In genomic region chr12:110850929-110851256, GRCm38 (mm10) we compare ENCODE assay signal across 8 mouse cellular contexts. TPM values are rescaled to one million over a fixed set of nuclear protein-coding genes. Genes with fewer than 3 reads are reported as not detected.
DNase-seq lines count a peak whose midpoint lies in the region; ATAC-seq and TF ChIP-seq lines count a peak whose summit lies in the region.

No protein-coding gene starts in this region.

- no peak for TF ChIP-seq EP300 in lung, postnatal 0 days (IDR thresholded peaks at IDR 0.05)

- H3K4me3 ChIP-seq in lung, postnatal 0 days (ENCODE audit: low read depth, low read length) = peak overlapping the region; percentile 82
- peak overlapping the region; percentile 89 for H3K4me3 ChIP-seq in embryonic facial prominence, embryonic 15.5 days (replicated peaks)
- H3K4me3 ChIP-seq in kidney, postnatal 0 days (replicated peaks; ENCODE audit: low read depth, low read length) = peak overlapping the region; percentile 89
- H3K4me3 ChIP-seq in neural tube, embryonic 15.5 days (replicated peaks) = peak overlapping the region; percentile 88

- H3K27ac ChIP-seq in lung, postnatal 0 days (ENCODE audit: low read length) = peak overlapping the region; percentile 86
- H3K27ac ChIP-seq in embryonic facial prominence, embryonic 15.5 days (replicated peaks) = peak overlapping the region; percentile 84
- H3K27ac ChIP-seq in kidney, postnatal 0 days = peak overlapping the region; percentile 89
- H3K27ac ChIP-seq in neural tube, embryonic 15.5 days (replicated peaks) = peak overlapping the region; percentile 79

- no peaks in the 10 kb centered on the region for H3K27me3 ChIP-seq in lung, postnatal 0 days (replicated peaks; ENCODE audit: insufficient read depth, low read length)
- no peaks in the 10 kb centered on the region for H3K27me3 ChIP-seq in embryonic facial prominence, embryonic 15.5 days
- no peaks in the 10 kb centered on the region for H3K27me3 ChIP-seq in kidney, postnatal 0 days (ENCODE audit: insufficient read depth, low read length)
- peaks cover 13% of the 10 kb centered on the region for H3K27me3 ChIP-seq in neural tube, embryonic 15.5 days (replicated peaks)

- H3K9ac ChIP-seq in lung, postnatal 0 days (replicated peaks; ENCODE audit: low read depth) = peak overlapping the region; percentile 90
- H3K9ac ChIP-seq in embryonic facial prominence, embryonic 15.5 days = peak overlapping the region; percentile 76
- peak overlapping the region; percentile 93 for H3K9ac ChIP-seq in kidney, postnatal 0 days (ENCODE audit: low read depth, low read length)
- H3K9ac ChIP-seq in neural tube, embryonic 15.5 days (replicated peaks) = peak overlapping the region; percentile 81

- H3K36me3 ChIP-seq in lung, postnatal 0 days (ENCODE audit: insufficient read depth, low read length) = 0 out of 2 replicates have a peak, but pooled peaks cover 6% of the 10 kb centered on the region
- H3K36me3 ChIP-seq in embryonic facial prominence, embryonic 15.5 days = peaks cover 11% of the 10 kb centered on the region
- H3K36me3 ChIP-seq in kidney, postnatal 0 days (ENCODE audit: insufficient read depth, low read length) = peaks cover 7% of the 10 kb centered on the region
- H3K36me3 ChIP-seq in neural tube, embryonic 15.5 days = peaks cover 12% of the 10 kb centered on the region

- TF ChIP-seq CTCF in lung, postnatal 0 days (IDR thresholded peaks at IDR 0.05) = no peak
- TF ChIP-seq CTCF in kidney, postnatal 0 days (IDR thresholded peaks at IDR 0.05; ENCODE audit: low read depth) = no peak

- H3K4me2 ChIP-seq in lung, postnatal 0 days (replicated peaks; ENCODE audit: low read depth, low read length) = peak overlapping the region; percentile 78
- H3K4me2 ChIP-seq in embryonic facial prominence, embryonic 15.5 days (replicated peaks) = peak overlapping the region; percentile 68
- H3K4me2 ChIP-seq in kidney, postnatal 0 days (ENCODE audit: low read length) = peak overlapping the region; percentile 76
- H3K4me2 ChIP-seq in neural tube, embryonic 15.5 days = peak overlapping the region; percentile 83

- no peaks in the 10 kb centered on the region; the same call in 1 of the 2 replicates for H3K4me1 ChIP-seq in lung, postnatal 0 days (ENCODE audit: insufficient read depth, low read depth, low read length)
- H3K4me1 ChIP-seq in embryonic facial prominence, embryonic 15.5 days = peaks cover 34% of the 10 kb centered on the region
- peaks cover 12% of the 10 kb centered on the region; the same call in 1 of the 2 replicates for H3K4me1 ChIP-seq in kidney, postnatal 0 days (replicated peaks; ENCODE audit: insufficient read depth, low read length)
- peaks cover 20% of the 10 kb centered on the region for H3K4me1 ChIP-seq in neural tube, embryonic 15.5 days

- no peaks in the 10 kb centered on the region for H3K9me3 ChIP-seq in lung, postnatal 0 days (ENCODE audit: low read length)
- H3K9me3 ChIP-seq in embryonic facial prominence, embryonic 15.5 days (replicated peaks) = no peaks in the 10 kb centered on the region
- no peaks in the 10 kb centered on the region for H3K9me3 ChIP-seq in kidney, postnatal 0 days (replicated peaks; ENCODE audit: low read length)
- no peaks in the 10 kb centered on the region for H3K9me3 ChIP-seq in neural tube, embryonic 15.5 days (replicated peaks)

- ATAC-seq in lung, postnatal 0 days = peak; percentile 7
- ATAC-seq in embryonic facial prominence, embryonic 15.5 days (ENCODE audit: insufficient number of reproducible peaks, low FRiP score, low TSS enrichment, low read depth) = no peak
- no peak for ATAC-seq in kidney, postnatal 0 days (replicated peaks; ENCODE audit: low FRiP score, low read depth)
- peak; percentile 11; the same call in 1 of the 2 replicates for ATAC-seq in neural tube, embryonic 15.5 days (ENCODE audit: low FRiP score)
- ATAC-seq in frontal cortex, adult (ENCODE audit: low TSS enrichment) = no peak

- no peak for DNase-seq in lung, postnatal 0 days (ENCODE audit: low spot score)
- no peak for DNase-seq in lung, postnatal 25 days (ENCODE audit: low spot score)
- DNase-seq in kidney, postnatal 0 days (ENCODE audit: low spot score) = no peak
- no peak for DNase-seq in adrenal gland, adult 8-10 months
- no peak for DNase-seq in left cerebral cortex, adult 8-10 months (ENCODE audit: low spot score in 2 of 2)

- WGBS in lung, postnatal 0 days = 12% methylated on average over 9 of the region's 9 CpGs
- 10% methylated on average over 9 of the region's 9 CpGs for WGBS in embryonic facial prominence, embryonic 15.5 days
- 11% methylated on average over 9 of the region's 9 CpGs for WGBS in kidney, postnatal 0 days
- WGBS in neural tube, embryonic 15.5 days = 17% methylated on average over 9 of the region's 9 CpGs

RNA-seq across cellular contexts. Expression of gene Zfp839, which starts 0.8 kb away (rescaled TPM):
- 2.4 and 3.3 TPM in 2 replicates for polyA plus RNA-seq in lung, postnatal 0 days (2015; fragmentation: Nextera tagmentation; extraction: Ambion mirVana)
- polyA plus RNA-seq in embryonic facial prominence, embryonic 15.5 days (2015; fragmentation: Nextera tagmentation; extraction: Ambion mirVana) = 7.8 and 8.0 TPM in 2 replicates
- 2.2 and 2.3 TPM in 2 replicates for polyA plus RNA-seq in kidney, postnatal 0 days (2015; fragmentation: Nextera tagmentation; extraction: Ambion mirVana)
- 5.0 and 5.1 TPM in 2 replicates for polyA plus RNA-seq in neural tube, embryonic 15.5 days (2015; fragmentation: Nextera tagmentation; extraction: Ambion mirVana)
- 10 to 100 TPM; 15.5 to 22.4 (median 18.4) TPM for total RNA-seq in adrenal gland, adult 8-10 months (2022)
- 10 to 100 TPM; 12.3 to 15.5 (median 13.0) TPM for total RNA-seq in left cerebral cortex, adult 8-10 months (2022)

RNA-seq across cellular contexts. Expression of gene Mok, which starts 10.2 kb away (rescaled TPM):
- polyA plus RNA-seq in lung, postnatal 0 days (2015; fragmentation: Nextera tagmentation; extraction: Ambion mirVana) = 11.1 and 11.9 TPM in 2 replicates
- polyA plus RNA-seq in embryonic facial prominence, embryonic 15.5 days (2015; fragmentation: Nextera tagmentation; extraction: Ambion mirVana) = 7.3 and 9.6 TPM in 2 replicates
- 8.9 and 9.6 TPM in 2 replicates for polyA plus RNA-seq in kidney, postnatal 0 days (2015; fragmentation: Nextera tagmentation; extraction: Ambion mirVana)
- polyA plus RNA-seq in neural tube, embryonic 15.5 days (2015; fragmentation: Nextera tagmentation; extraction: Ambion mirVana) = 10.8 and 12.3 TPM in 2 replicates
- total RNA-seq in adrenal gland, adult 8-10 months (2022) = 1 to 10 TPM; 1.4 to 3.7 (median 2.5) TPM
- 10 to 100 TPM in 2 of 4 experiments, 1 to 10 TPM in 2; 9.8 to 11.6 (median 10.5) TPM for total RNA-seq in left cerebral cortex, adult 8-10 months (2022)

RNA-seq across cellular contexts. Expression of gene Cinp, which starts 38.1 kb away (rescaled TPM):
- polyA plus RNA-seq in lung, postnatal 0 days (2015; fragmentation: Nextera tagmentation; extraction: Ambion mirVana) = 33.8 and 43.4 TPM in 2 replicates
- polyA plus RNA-seq in embryonic facial prominence, embryonic 15.5 days (2015; fragmentation: Nextera tagmentation; extraction: Ambion mirVana) = 68.4 and 72.8 TPM in 2 replicates
- 59.0 and 59.2 TPM in 2 replicates for polyA plus RNA-seq in kidney, postnatal 0 days (2015; fragmentation: Nextera tagmentation; extraction: Ambion mirVana)
- 87.6 and 88.5 TPM in 2 replicates for polyA plus RNA-seq in neural tube, embryonic 15.5 days (2015; fragmentation: Nextera tagmentation; extraction: Ambion mirVana)
- 10 to 100 TPM; 37.4 to 39.6 (median 38.6) TPM for total RNA-seq in adrenal gland, adult 8-10 months (2022)
- total RNA-seq in left cerebral cortex, adult 8-10 months (2022) = 10 to 100 TPM; 76.5 to 77.3 (median 76.7) TPM

RNA-seq across cellular contexts. Expression of gene Tecpr2, which starts 38.2 kb away (rescaled TPM):
- 1.7 and 1.9 TPM in 2 replicates for polyA plus RNA-seq in lung, postnatal 0 days (2015; fragmentation: Nextera tagmentation; extraction: Ambion mirVana)
- polyA plus RNA-seq in embryonic facial prominence, embryonic 15.5 days (2015; fragmentation: Nextera tagmentation; extraction: Ambion mirVana) = 4.2 and 5.2 TPM in 2 replicates
- polyA plus RNA-seq in kidney, postnatal 0 days (2015; fragmentation: Nextera tagmentation; extraction: Ambion mirVana) = 1.8 and 2.0 TPM in 2 replicates
- polyA plus RNA-seq in neural tube, embryonic 15.5 days (2015; fragmentation: Nextera tagmentation; extraction: Ambion mirVana) = 6.2 TPM in 2 replicates
- total RNA-seq in adrenal gland, adult 8-10 months (2022) = 10 to 100 TPM; 10.1 to 16.4 (median 12.9) TPM
- total RNA-seq in left cerebral cortex, adult 8-10 months (2022) = 10 to 100 TPM; 45.8 to 51.8 (median 49.3) TPM

Comparison
In these comparisons a context has a peak if more than half of its experiments do, and no peak if none do; other contexts are left out.
1. ATAC-seq: peak in lung, postnatal 0 days (single experiment) and neural tube, embryonic 15.5 days (single experiment); none in embryonic facial prominence, embryonic 15.5 days (single experiment), kidney, postnatal 0 days (single experiment) and frontal cortex, adult (single experiment).
2. Peak in every context shown above with its lines, with median percentiles within 50 percentile points of each other: H3K27ac ChIP-seq, H3K4me2 ChIP-seq, H3K4me3 ChIP-seq and H3K9ac ChIP-seq.